Mouse (Mus musculus) fat pad, adult 2 months (tissue): ENCODE measurements around the gene Nmrk1.

ENCODE experiments used
- DNase-seq: peaks from one replicate; pipeline ENCODE4 v3.0.0-alpha.2; 2011; ENCODE audit warnings: low read depth, low spot score; ENCODE audit errors: extremely low read depth

Gene Nmrk1

GRCm38 (mm10) chr19:18615680-18616240 is 16.0 kb upstream of the Nmrk1 start:
- DNase-seq: no peak

- no peak for DNase-seq
These were observed 14.2 kb upstream of the Nmrk1 start for GRCm38 (mm10) chr19:18617504-18617903.

GRCm38 (mm10) chr19:18619060-18619459 is 12.7 kb upstream of the Nmrk1 start:
- no peak for DNase-seq

- DNase-seq: no peak
These were observed 12.1 kb upstream of the Nmrk1 start for GRCm38 (mm10) chr19:18619691-18620090.

GRCm38 (mm10) chr19:18623894-18624293 is 7.9 kb upstream of the Nmrk1 start:
- no peak for DNase-seq

- DNase-seq: no peak
These were observed 2.2 kb upstream of the Nmrk1 start for GRCm38 (mm10) chr19:18629589-18629988.

- no peak for DNase-seq
These were observed 1.3 kb upstream of the Nmrk1 start for GRCm38 (mm10) chr19:18630221-18631119.

GRCm38 (mm10) chr19:18631161-18631643 is 548 bp upstream of the Nmrk1 start:
- no peak for DNase-seq

- no peak for DNase-seq
These were observed 758 bp downstream of the Nmrk1 start for GRCm38 (mm10) chr19:18632231-18633185.

GRCm38 (mm10) chr19:18637954-18638353 is 6.2 kb downstream of the Nmrk1 start:
- DNase-seq: no peak

GRCm38 (mm10) chr19:18638949-18639348 is 7.2 kb downstream of the Nmrk1 start:
- DNase-seq: no peak

- no peak for DNase-seq
These were observed 7.8 kb downstream of the Nmrk1 start for GRCm38 (mm10) chr19:18639552-18639951.

GRCm38 (mm10) chr19:18641001-18641400 is 9.3 kb downstream of the Nmrk1 start:
- DNase-seq: no peak

GRCm38 (mm10) chr19:18643411-18643810 is 11.7 kb downstream of the Nmrk1 start:
- DNase-seq: no peak

GRCm38 (mm10) chr19:18644084-18644483 is 12.3 kb downstream of the Nmrk1 start:
- DNase-seq: no peak

GRCm38 (mm10) chr19:18646397-18646796 is 14.6 kb downstream of the Nmrk1 start:
- DNase-seq: no peak

- no peak for DNase-seq
These were observed 15.2 kb downstream of the Nmrk1 start for GRCm38 (mm10) chr19:18646853-18647420.

GRCm38 (mm10) chr19:18647775-18648557 is 16.2 kb downstream of the Nmrk1 start:
- DNase-seq: no peak

- DNase-seq: no peak
These were observed 16.8 kb downstream of the Nmrk1 start for GRCm38 (mm10) chr19:18648558-18648945.

GRCm38 (mm10) chr19:18649955-18650354 is 18.2 kb downstream of the Nmrk1 start:
- DNase-seq: no peak
